In genomic region chr3:123080943-123081342, GRCm38 (mm10) we compare ENCODE assay signal across 29 mouse cellular contexts. TPM values are rescaled to one million over a fixed set of nuclear protein-coding genes. Genes with fewer than 3 reads are reported as not detected.
A peak's percentile ranks its signal among the peaks of the same experiment; 100 is the strongest.
DNase-seq lines count a peak whose midpoint lies in the region; ATAC-seq lines count a peak whose summit lies in the region.
"Had no signal": no experiment of that assay in that cellular context is flagged by ENCODE, and none has a peak within 500 bp of the region (broad histone marks: within the 10 kb centered on the region; RNA-seq: fewer than 3 reads in every experiment).

No protein-coding gene starts in this region.

- H3K4me2 ChIP-seq in forebrain, embryonic 15.5 days (replicated peaks) = no peak overlapping the region
- H3K4me2 ChIP-seq in forebrain, embryonic 11.5 days (ENCODE audit: low read depth, low read length, severe bottlenecking) = no peak overlapping the region
- no peak overlapping the region for H3K4me2 ChIP-seq in heart, embryonic 16.5 days (ENCODE audit: low read depth, low read length)
- H3K4me2 ChIP-seq: embryonic facial prominence, embryonic 13.5 days; heart, embryonic 13.5 days; limb, embryonic 15.5 days; lung, embryonic 14.5 days had no signal

- H3K9me3 ChIP-seq in forebrain, embryonic 15.5 days = no peaks in the 10 kb centered on the region
- H3K9me3 ChIP-seq in forebrain, embryonic 11.5 days (ENCODE audit: control insufficient read depth, low read length) = no peaks in the 10 kb centered on the region
- H3K9me3 ChIP-seq in heart, embryonic 16.5 days (replicated peaks; ENCODE audit: control insufficient read depth, low read length) = 0 out of 2 replicates have a peak, but pooled peaks cover 2% of the 10 kb centered on the region
- H3K9me3 ChIP-seq: embryonic facial prominence, embryonic 13.5 days; heart, embryonic 13.5 days; limb, embryonic 15.5 days had no signal

- H3K36me3 ChIP-seq in forebrain, embryonic 15.5 days = no peaks in the 10 kb centered on the region
- H3K36me3 ChIP-seq in forebrain, embryonic 11.5 days (ENCODE audit: control insufficient read depth, insufficient read depth, low read length) = no peaks in the 10 kb centered on the region
- no peaks in the 10 kb centered on the region for H3K36me3 ChIP-seq in heart, embryonic 16.5 days (ENCODE audit: control insufficient read depth, insufficient read depth)
- H3K36me3 ChIP-seq: embryonic facial prominence, embryonic 13.5 days; heart, embryonic 13.5 days; limb, embryonic 15.5 days had no signal

- intact Hi-C loops in heart, postnatal 14 days (cut with DNase I) = no loop called here
- intact Hi-C loops in left cerebral cortex, postnatal 36 days (cut with DNase I) = no loop called here

- no peaks in the 10 kb centered on the region for H3K4me1 ChIP-seq in forebrain, embryonic 15.5 days
- no peaks in the 10 kb centered on the region for H3K4me1 ChIP-seq in forebrain, embryonic 11.5 days (replicated peaks; ENCODE audit: control insufficient read depth, insufficient read depth, low read length)
- peaks cover 23% of the 10 kb centered on the region for H3K4me1 ChIP-seq in heart, embryonic 16.5 days (ENCODE audit: control insufficient read depth, insufficient read depth, low read length)

- H3K9ac ChIP-seq in forebrain, embryonic 15.5 days (replicated peaks) = no peak overlapping the region
- no peak overlapping the region for H3K9ac ChIP-seq in forebrain, embryonic 11.5 days (ENCODE audit: low read length)
- no peak overlapping the region for H3K9ac ChIP-seq in heart, embryonic 16.5 days (ENCODE audit: low read length)
- H3K9ac ChIP-seq: embryonic facial prominence, embryonic 13.5 days; heart, embryonic 13.5 days; limb, embryonic 15.5 days; liver, embryonic 14.5 days; lung, embryonic 14.5 days had no signal

- no peaks in the 10 kb centered on the region for H3K27me3 ChIP-seq in forebrain, embryonic 15.5 days
- no peaks in the 10 kb centered on the region for H3K27me3 ChIP-seq in forebrain, embryonic 11.5 days (ENCODE audit: control insufficient read depth, insufficient read depth, low read length)
- H3K27me3 ChIP-seq in heart, embryonic 16.5 days (ENCODE audit: control insufficient read depth, insufficient read depth, low read length) = no peaks in the 10 kb centered on the region
- H3K27me3 ChIP-seq: embryonic facial prominence, embryonic 13.5 days; heart, embryonic 13.5 days; limb, embryonic 15.5 days had no signal

- H3K4me3 ChIP-seq in forebrain, embryonic 15.5 days = no peak overlapping the region
- no peak overlapping the region for H3K4me3 ChIP-seq in forebrain, embryonic 11.5 days (ENCODE audit: low read depth, low read length)
- no peak overlapping the region for H3K4me3 ChIP-seq in heart, embryonic 16.5 days (ENCODE audit: low read length)
- H3K4me3 ChIP-seq: embryonic facial prominence, embryonic 13.5 days; heart, embryonic 13.5 days; left cerebral cortex, adult 2 months; limb, embryonic 15.5 days had no signal

- 38% methylated on average over 7 of the region's 7 CpGs for WGBS in forebrain, embryonic 15.5 days
- WGBS in forebrain, embryonic 11.5 days = 77% methylated on average over 7 of the region's 7 CpGs
- WGBS in heart, embryonic 16.5 days = 71% methylated on average over 7 of the region's 7 CpGs

- ATAC-seq in forebrain, embryonic 15.5 days (replicated peaks) = peak; percentile 64
- ATAC-seq in forebrain, embryonic 11.5 days (replicated peaks; ENCODE audit: low FRiP score) = no peak
- ATAC-seq in heart, embryonic 16.5 days (replicated peaks; ENCODE audit: extremely low read depth, insufficient read depth, low FRiP score) = no peak
- ATAC-seq in monocyte, adult 5-6 weeks (replicated peaks; ENCODE audit: insufficient number of reproducible peaks, low FRiP score, low TSS enrichment, poor library complexity, severe bottlenecking) = no peak
- ATAC-seq: hindbrain, postnatal 0 days; intestine, embryonic 16.5 days; midbrain, embryonic 16.5 days had no signal

- H3K27ac ChIP-seq in forebrain, embryonic 15.5 days (replicated peaks) = no peak overlapping the region
- no peak overlapping the region for H3K27ac ChIP-seq in forebrain, embryonic 11.5 days (ENCODE audit: low read depth, low read length)
- peak overlapping the region; percentile 4 for H3K27ac ChIP-seq in heart, embryonic 16.5 days (ENCODE audit: low read length)
- H3K27ac ChIP-seq: embryonic facial prominence, embryonic 13.5 days; hindbrain, postnatal 0 days; left cerebral cortex, adult 2 months; limb, embryonic 15.5 days; liver, embryonic 14.5 days had no signal

- DNase-seq in forebrain, embryonic 11.5 days (ENCODE audit: low spot score) = no peak
- no peak for DNase-seq in heart, postnatal 14 days
- DNase-seq in kidney, postnatal 14 days = peak; percentile 27
- no peak for DNase-seq in kidney, adult 18-20 months
- no peak for DNase-seq in left cerebral cortex, postnatal 36 days (ENCODE audit: low spot score in 2 of 2)
- DNase-seq: adrenal gland, postnatal 14 days; cerebellum, adult 8-10 months; cerebellum, postnatal 36 days; embryo, embryonic 11 days; gastrocnemius, postnatal 36 days; layer of hippocampus, adult 9-11 months; left cerebral cortex, postnatal 4 days; lung, embryonic 14.5 days; lung, postnatal 36 days had no signal

RNA-seq across cellular contexts. Expression of gene Myoz2, which starts 46.1 kb away (rescaled TPM):
- not detected in 2 replicates for polyA plus RNA-seq in forebrain, embryonic 15.5 days (2015; fragmentation: Nextera tagmentation; extraction: Ambion mirVana)
- not detected in 2 replicates for polyA plus RNA-seq in forebrain, embryonic 11.5 days (2014; fragmentation: Nextera tagmentation; extraction: Ambion mirVana)
- polyA plus RNA-seq in heart, embryonic 16.5 days (2015; fragmentation: Nextera tagmentation; extraction: Ambion mirVana) = 243 and 252 TPM in 2 replicates
- 1,000 to 10,000 TPM; 1,719 to 1,785 TPM for total RNA-seq in heart, postnatal 14 days (2021)
- total RNA-seq in monocyte, adult 5-6 weeks (2017) = not detected in 3 replicates
- total RNA-seq in left cerebral cortex, postnatal 36 days (2021) = under 1 TPM; 0.27 to 0.68 TPM
- total RNA-seq: adrenal gland, postnatal 14 days; hindbrain, postnatal 0 days; left cerebral cortex, adult 2 months; left cerebral cortex, postnatal 4 days; megakaryocyte-erythroid progenitor cell, adult 5-6 weeks had no signal
- polyA plus RNA-seq: hindbrain, postnatal 0 days; large intestine, adult 2 months; liver, embryonic 14.5 days; midbrain, embryonic 16.5 days; spleen, adult 2 months; thymus, postnatal 0 days had no signal

Comparison
In these comparisons a context has a peak if more than half of its experiments do, and no peak if none do; other contexts are left out.
1. RNA of gene Myoz2, which starts 46.1 kb away (total RNA-seq): 1,719 to 1,785 TPM in heart, postnatal 14 days; 0.27 to 0.68 TPM in left cerebral cortex, postnatal 36 days and not detected in monocyte, adult 5-6 weeks; every median in the first group is over 1,000 times any median in the second.